Mouse (Mus musculus): ENCODE results near the gene Htr1f.

Gene Htr1f

GRCm38 (mm10) chr16:64987564-64987963 lies 118.1 kb downstream of the Htr1f start:
- no peaks in the 10 kb centered on the region for H3K27me3 ChIP-seq (ENCODE audit: insufficient read depth, low read length)
- no peaks in the 10 kb centered on the region for H3K9me3 ChIP-seq (ENCODE audit: low read length)
- no peaks in the 10 kb centered on the region for H3K36me3 ChIP-seq (ENCODE audit: insufficient read depth, low read length)
- H3K4me3 ChIP-seq (replicated peaks; ENCODE audit: low read length): no peak overlapping the region
- TF ChIP-seq POU5F1 (IDR thresholded peaks at IDR 0.05; ENCODE audit: borderline replicate concordance, low read length): no peak
- TF ChIP-seq NANOG (IDR thresholded peaks at IDR 0.05; ENCODE audit: borderline replicate concordance, low read length): no peak
- TF ChIP-seq CTCF (conservative IDR thresholded peaks at IDR 0.05; ENCODE audit: low read length): no peak
- no peaks in the 10 kb centered on the region for H3K4me1 ChIP-seq (replicated peaks; ENCODE audit: low read depth, low read length)

GRCm38 (mm10) chr16:64987049-64987448 lies 118.6 kb downstream of the Htr1f start:
- Histone ChIP-seq H3K4me1 (replicated peaks; ENCODE audit: low read depth, low read length) (no peaks in the 10 kb centered on the region), H3K4me3 (replicated peaks; ENCODE audit: low read length) (no peak overlapping the region), H3K36me3 (ENCODE audit: insufficient read depth, low read length) (no peaks in the 10 kb centered on the region), H3K27me3 (ENCODE audit: insufficient read depth, low read length) (no peaks in the 10 kb centered on the region), H3K9me3 (ENCODE audit: low read length) (no peaks in the 10 kb centered on the region)
- TF ChIP-seq NANOG (IDR thresholded peaks at IDR 0.05; ENCODE audit: borderline replicate concordance, low read length): no peak
- no peak for TF ChIP-seq POU5F1 (IDR thresholded peaks at IDR 0.05; ENCODE audit: borderline replicate concordance, low read length)
- no peak for TF ChIP-seq CTCF (conservative IDR thresholded peaks at IDR 0.05; ENCODE audit: low read length)

- H3K27me3 ChIP-seq (ENCODE audit: insufficient read depth, low read length): no peaks in the 10 kb centered on the region
- H3K36me3 ChIP-seq (ENCODE audit: insufficient read depth, low read length): no peaks in the 10 kb centered on the region
- peaks cover 34% of the 10 kb centered on the region for H3K9me3 ChIP-seq (ENCODE audit: low read length)
- no peak for TF ChIP-seq CTCF (conservative IDR thresholded peaks at IDR 0.05; ENCODE audit: low read length)
- no peak for TF ChIP-seq POU5F1 (IDR thresholded peaks at IDR 0.05; ENCODE audit: borderline replicate concordance, low read length)
- TF ChIP-seq NANOG (IDR thresholded peaks at IDR 0.05; ENCODE audit: borderline replicate concordance, low read length): no peak
- no peaks in the 10 kb centered on the region for H3K4me1 ChIP-seq (replicated peaks; ENCODE audit: low read depth, low read length)
- no peak overlapping the region for H3K4me3 ChIP-seq (replicated peaks; ENCODE audit: low read length)
Measured at GRCm38 (mm10) chr16:64974636-64975035, 131.0 kb downstream of the Htr1f start.

- Histone ChIP-seq H3K4me3 (replicated peaks; ENCODE audit: low read length) (no peak overlapping the region), H3K4me1 (replicated peaks; ENCODE audit: low read depth, low read length) (no peaks in the 10 kb centered on the region)
- no peak for TF ChIP-seq POU5F1 (IDR thresholded peaks at IDR 0.05; ENCODE audit: borderline replicate concordance, low read length)
- no peak for TF ChIP-seq CTCF (conservative IDR thresholded peaks at IDR 0.05; ENCODE audit: low read length)
- no peak for TF ChIP-seq NANOG (IDR thresholded peaks at IDR 0.05; ENCODE audit: borderline replicate concordance, low read length)
Measured at GRCm38 (mm10) chr16:64973533-64974305, 131.9 kb downstream of the Htr1f start.

GRCm38 (mm10) chr16:64961690-64962089 lies 144.0 kb downstream of the Htr1f start:
- Histone ChIP-seq H3K27me3 (ENCODE audit: insufficient read depth, low read length) (no peaks in the 10 kb centered on the region), H3K36me3 (ENCODE audit: insufficient read depth, low read length) (no peaks in the 10 kb centered on the region; the same call in 1 of the 2 replicates), H3K9me3 (ENCODE audit: low read length) (peaks cover 54% of the 10 kb centered on the region), H3K4me3 (replicated peaks; ENCODE audit: low read length) (no peak overlapping the region), H3K4me1 (replicated peaks; ENCODE audit: low read depth, low read length) (no peaks in the 10 kb centered on the region)
- TF ChIP-seq NANOG (IDR thresholded peaks at IDR 0.05; ENCODE audit: borderline replicate concordance, low read length) (no peak), CTCF (conservative IDR thresholded peaks at IDR 0.05; ENCODE audit: low read length) (peak; percentile 20; the same call in 1 of the 2 replicates)

More at GRCm38 (mm10) chr16:64973533-64974305, 131.9 kb downstream of the Htr1f start:
- H3K27me3 ChIP-seq (ENCODE audit: insufficient read depth, low read length): no peaks in the 10 kb centered on the region
- no peaks in the 10 kb centered on the region for H3K36me3 ChIP-seq (ENCODE audit: insufficient read depth, low read length)
- H3K9me3 ChIP-seq (ENCODE audit: low read length): peaks cover 32% of the 10 kb centered on the region

- H3K27me3 ChIP-seq (ENCODE audit: insufficient read depth, low read length): no peaks in the 10 kb centered on the region
- H3K36me3 ChIP-seq (ENCODE audit: insufficient read depth, low read length): no peaks in the 10 kb centered on the region
- no peaks in the 10 kb centered on the region for H3K4me1 ChIP-seq (replicated peaks; ENCODE audit: low read depth, low read length)
- TF ChIP-seq CTCF (conservative IDR thresholded peaks at IDR 0.05; ENCODE audit: low read length): no peak
- TF ChIP-seq NANOG (IDR thresholded peaks at IDR 0.05; ENCODE audit: borderline replicate concordance, low read length): no peak
- TF ChIP-seq POU5F1 (IDR thresholded peaks at IDR 0.05; ENCODE audit: borderline replicate concordance, low read length): no peak
- no peaks in the 10 kb centered on the region for H3K9me3 ChIP-seq (ENCODE audit: low read length)
- no peak overlapping the region for H3K4me3 ChIP-seq (replicated peaks; ENCODE audit: low read length)
Measured at GRCm38 (mm10) chr16:64941646-64942195, 163.9 kb downstream of the Htr1f start.

- Histone ChIP-seq H3K4me1 (replicated peaks; ENCODE audit: low read depth, low read length) (no peaks in the 10 kb centered on the region), H3K36me3 (ENCODE audit: insufficient read depth, low read length) (no peaks in the 10 kb centered on the region), H3K9me3 (ENCODE audit: low read length) (no peaks in the 10 kb centered on the region), H3K4me3 (replicated peaks; ENCODE audit: low read length) (no peak overlapping the region), H3K27me3 (ENCODE audit: insufficient read depth, low read length) (no peaks in the 10 kb centered on the region)
- TF ChIP-seq NANOG (IDR thresholded peaks at IDR 0.05; ENCODE audit: borderline replicate concordance, low read length): no peak
- no peak for TF ChIP-seq POU5F1 (IDR thresholded peaks at IDR 0.05; ENCODE audit: borderline replicate concordance, low read length)
- no peak for TF ChIP-seq CTCF (conservative IDR thresholded peaks at IDR 0.05; ENCODE audit: low read length)
Measured at GRCm38 (mm10) chr16:64934793-64935192, 170.9 kb downstream of the Htr1f start.

GRCm38 (mm10) chr16:64934011-64934410 lies 171.6 kb downstream of the Htr1f start:
- TF ChIP-seq CTCF (conservative IDR thresholded peaks at IDR 0.05; ENCODE audit: low read length) (no peak), NANOG (IDR thresholded peaks at IDR 0.05; ENCODE audit: borderline replicate concordance, low read length) (no peak), POU5F1 (IDR thresholded peaks at IDR 0.05; ENCODE audit: borderline replicate concordance, low read length) (no peak)
- Histone ChIP-seq H3K4me3 (replicated peaks; ENCODE audit: low read length) (no peak overlapping the region), H3K36me3 (ENCODE audit: insufficient read depth, low read length) (no peaks in the 10 kb centered on the region), H3K9me3 (ENCODE audit: low read length) (no peaks in the 10 kb centered on the region), H3K27me3 (ENCODE audit: insufficient read depth, low read length) (no peaks in the 10 kb centered on the region), H3K4me1 (replicated peaks; ENCODE audit: low read depth, low read length) (no peaks in the 10 kb centered on the region)

All from E14TG2a.4 (cell line).